Mouse (Mus musculus) kidney, embryonic 14.5 days (tissue): ENCODE measurements at regions not wholly inside any gene's neighbourhood (a gene's known extent, or its start where the extent isn't known, plus 50 kb on each side); places are given as distances from the start of the nearest gene placed in this dataset.

Experiments used
- ATAC-seq: fragments of 200-750 bp; cut with Nextera tagmentation; 2 replicates; pipeline ENCODE4 v1.8.0; 2017; ENCODE audit warnings: moderate number of reproducible peaks, mild to moderate bottlenecking, moderate TSS enrichment, moderate library complexity; ENCODE audit not compliant: low FRiP score, low TSS enrichment
- H3K27ac ChIP-seq: fragments of 300-500 bp; sonication (generic); 2 replicates; pipeline ENCODE4 v1.5.1; 2014; ENCODE audit warnings: low read depth, mild to moderate bottlenecking, low read length, moderate library complexity, mixed read lengths
- H3K27me3 ChIP-seq: fragments of 300-500 bp; sonication (generic); 2 replicates; pipeline ENCODE4 v1.6.1; 2014; ENCODE audit warnings: mild to moderate bottlenecking, low read length; ENCODE audit not compliant: control insufficient read depth, insufficient read depth
- H3K36me3 ChIP-seq: fragments of 300-500 bp; sonication (generic); 2 replicates; pipeline ENCODE4 v1.6.1; 2014; ENCODE audit warnings: low read length, mixed read lengths; ENCODE audit not compliant: control insufficient read depth, insufficient read depth
- H3K4me1 ChIP-seq: fragments of 300-500 bp; sonication (generic); 2 replicates; pipeline ENCODE4 v1.6.1; 2014; ENCODE audit warnings: low read length, mixed read lengths; ENCODE audit not compliant: control insufficient read depth, insufficient read depth
- H3K4me2 ChIP-seq: fragments of 300-500 bp; sonication (generic); replicated peaks from 2 replicates; pipeline ENCODE4 v1.6.1; 2014; ENCODE audit warnings: low read depth, mild to moderate bottlenecking, low read length
- H3K4me3 ChIP-seq: fragments of 300-500 bp; sonication (generic); 2 replicates; pipeline ENCODE4 v1.5.1; 2014; ENCODE audit warnings: mild to moderate bottlenecking, low read length
- H3K9ac ChIP-seq: fragments of 300-500 bp; sonication (generic); 2 replicates; pipeline ENCODE4 v1.6.1; 2014; ENCODE audit warnings: low read depth, mild to moderate bottlenecking, low read length, moderate library complexity
- H3K9me3 ChIP-seq: fragments of 300-500 bp; sonication (generic); 2 replicates; pipeline ENCODE4 v1.6.1; 2016; ENCODE audit warnings: low read length; ENCODE audit not compliant: control insufficient read depth
- WGBS: fragments of 180-500 bp; shearing (Covaris S2); extraction: QIAGEN DNeasy Blood & Tissue Kit; methylation state at CpG from one replicate; pipeline ENCODE4 v1.1.7; 2014; 5-methylcytosine and 5-hydroxymethylcytosine counted together

DNA sequence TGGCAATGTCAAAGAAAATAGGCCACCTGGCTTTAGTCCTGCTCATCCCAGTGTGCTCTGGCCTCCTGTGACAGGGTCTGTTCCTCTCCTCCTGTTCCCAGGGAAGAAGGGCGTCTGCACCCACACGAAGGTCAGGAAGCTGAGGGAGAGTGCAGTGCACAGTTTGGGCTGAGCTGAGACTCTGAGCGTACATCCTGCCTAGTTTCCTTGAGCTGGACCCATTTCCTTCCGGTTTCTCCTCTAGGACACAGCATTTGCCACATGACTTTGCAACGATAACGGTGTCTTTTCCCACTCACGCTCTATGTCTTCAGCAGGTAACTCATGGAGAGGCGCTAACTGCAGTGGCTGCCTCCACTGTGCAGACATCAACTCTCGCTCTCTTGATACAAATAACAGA is 59.6 kb upstream of the Cdh4 start:
- no peak overlapping the region for H3K4me3 ChIP-seq
- H3K27me3 ChIP-seq, result no peaks in the 10 kb centered on the region
- no peaks in the 10 kb centered on the region for H3K36me3 ChIP-seq
- no peak overlapping the region for H3K9ac ChIP-seq
- H3K4me1 ChIP-seq, result no peaks in the 10 kb centered on the region
- no peak overlapping the region for H3K27ac ChIP-seq
- H3K9me3 ChIP-seq, result no peaks in the 10 kb centered on the region
- no peak for ATAC-seq
- WGBS, result 83% methylated on average over 9 of the region's 9 CpGs
- H3K4me2 ChIP-seq, result no peak overlapping the region

DNA sequence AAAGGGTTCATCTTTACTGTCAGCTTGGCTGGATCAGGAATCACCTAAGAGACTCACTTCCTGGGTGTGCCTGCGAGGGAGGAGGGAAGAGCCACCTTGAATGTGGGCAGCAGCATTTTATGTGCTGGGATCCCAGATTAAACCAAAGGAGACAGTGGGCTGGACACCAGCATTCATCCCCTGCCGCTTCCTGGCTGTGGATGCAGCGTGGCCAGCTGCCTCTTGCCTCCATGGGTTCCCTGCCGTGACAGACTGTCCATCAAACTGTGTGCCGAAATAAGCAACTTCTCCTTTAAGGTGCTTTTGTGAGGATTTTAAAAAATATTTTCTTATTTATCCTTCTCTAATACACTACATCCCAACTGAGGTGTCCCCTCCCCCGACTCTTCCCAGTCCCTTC is 55.4 kb upstream of the Cdh4 start:
- no peaks in the 10 kb centered on the region for H3K4me1 ChIP-seq
- no peak overlapping the region for H3K4me2 ChIP-seq
- no peak overlapping the region for H3K9ac ChIP-seq
- no peaks in the 10 kb centered on the region for H3K9me3 ChIP-seq
- H3K36me3 ChIP-seq, result no peaks in the 10 kb centered on the region
- ATAC-seq, result no peak
- no peaks in the 10 kb centered on the region for H3K27me3 ChIP-seq
- H3K27ac ChIP-seq, result no peak overlapping the region
- 72% methylated on average over 6 of the region's 6 CpGs for WGBS
- no peak overlapping the region for H3K4me3 ChIP-seq

DNA sequence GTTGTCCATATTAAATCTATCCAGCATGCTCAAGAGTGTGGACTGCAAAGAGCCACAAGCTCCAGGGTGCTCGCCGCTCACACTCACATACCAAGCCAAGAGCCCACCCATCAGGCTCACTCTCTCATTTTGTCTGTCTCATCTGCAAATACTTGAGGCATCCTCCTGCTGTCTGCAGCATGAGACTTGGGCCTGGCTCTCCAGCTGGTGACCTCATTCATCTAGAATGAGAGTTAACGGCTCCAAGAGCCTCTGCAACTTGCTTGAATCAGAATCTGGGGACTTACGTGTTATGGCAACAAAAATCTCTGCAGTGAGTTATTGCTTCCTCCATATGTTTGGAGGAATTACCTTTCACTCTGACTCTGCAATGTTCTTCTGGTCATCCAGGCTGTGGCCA is 51.7 kb upstream of the Cdh4 start:
- no peak for ATAC-seq
- Histone ChIP-seq H3K9me3 (no peaks in the 10 kb centered on the region), H3K4me3 (no peak overlapping the region), H3K27ac (no peak overlapping the region), H3K9ac (no peak overlapping the region), H3K36me3 (no peaks in the 10 kb centered on the region), H3K4me2 (no peak overlapping the region), H3K4me1 (no peaks in the 10 kb centered on the region), H3K27me3 (no peaks in the 10 kb centered on the region)
- WGBS, result 77% methylated on average over 4 of the region's 4 CpGs

GRCm38 (mm10) chr2:179390924-179391461 is 51.2 kb upstream of the Cdh4 start:
- no peaks in the 10 kb centered on the region for H3K4me1 ChIP-seq
- no peaks in the 10 kb centered on the region for H3K36me3 ChIP-seq
- no peak overlapping the region for H3K9ac ChIP-seq
- H3K27me3 ChIP-seq, result no peaks in the 10 kb centered on the region
- H3K9me3 ChIP-seq, result no peaks in the 10 kb centered on the region
- 67% methylated on average over 11 of the region's 11 CpGs for WGBS
- H3K27ac ChIP-seq, result no peak overlapping the region
- ATAC-seq, result no peak
- no peak overlapping the region for H3K4me2 ChIP-seq
- H3K4me3 ChIP-seq, result no peak overlapping the region
